In the genomic region with DNA sequence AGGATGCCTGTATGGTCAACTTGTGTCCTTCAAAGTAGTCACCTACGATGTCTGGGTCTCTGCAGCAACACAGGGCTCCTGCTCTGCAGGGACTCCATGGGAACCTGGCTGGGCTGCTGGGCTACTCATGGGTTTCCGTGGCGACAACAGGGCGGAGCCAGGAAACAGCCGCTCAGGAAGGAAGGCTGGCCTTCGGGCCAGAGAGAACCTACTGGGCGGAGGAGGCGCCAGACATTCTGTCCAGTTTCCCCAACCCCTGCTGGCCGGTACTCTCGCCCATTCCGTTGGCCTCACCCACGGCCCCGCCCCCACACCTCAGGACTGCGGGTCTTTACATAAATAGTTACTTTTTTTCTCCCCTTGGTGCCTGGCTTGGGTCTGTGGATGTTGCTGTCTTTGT, we compare ENCODE assay signal across 8 mouse cellular contexts. TPM values are rescaled to one million over a fixed set of nuclear protein-coding genes. Genes with fewer than 3 reads are reported as not detected.
DNase-seq lines count a peak whose midpoint lies in the region; ATAC-seq and TF ChIP-seq lines count a peak whose summit lies in the region.

No protein-coding gene starts in this region.

- peak overlapping the region; percentile 28; the same call in 1 of the 2 replicates for H3K9ac ChIP-seq in ES-Bruce4 (ENCODE audit: low read depth, poor library complexity, severe bottlenecking)
- H3K9ac ChIP-seq in forebrain, embryonic 13.5 days: peak overlapping the region; percentile 21; the same call in 1 of the 2 replicates
- H3K9ac ChIP-seq in stomach, embryonic 16.5 days (ENCODE audit: low read length): peak overlapping the region; percentile 33; the same call in 1 of the 2 replicates

- peak overlapping the region; percentile 48 for H3K4me2 ChIP-seq in forebrain, embryonic 13.5 days
- H3K4me2 ChIP-seq in stomach, embryonic 16.5 days (ENCODE audit: low read depth, low read length): peak overlapping the region; percentile 34

- ATAC-seq in forebrain, embryonic 13.5 days: no peak
- ATAC-seq in megakaryocyte, adult 5-6 weeks (ENCODE audit: poor library complexity, severe bottlenecking): peak; percentile 59
- no peak for ATAC-seq in stomach, embryonic 16.5 days (ENCODE audit: insufficient read depth, low FRiP score)

- intact Hi-C loops in heart, postnatal 36 days (cut with DNase I): no loop called here
- intact Hi-C loops in left cerebral cortex, postnatal 14 days (cut with DNase I): loop anchor here (5.0 kb wide), 1 partner anchor 53 kb away; no protein-coding TSS in a partner anchor

- WGBS in bone marrow, adult 2 months: 2% methylated on average over 14 of the region's 14 CpGs
- WGBS in forebrain, embryonic 13.5 days: 1% methylated on average over 14 of the region's 14 CpGs
- WGBS in stomach, embryonic 16.5 days: 5% methylated on average over 14 of the region's 14 CpGs

- H3K4me1 ChIP-seq in ES-Bruce4 (ENCODE audit: control insufficient read depth, insufficient read depth, low read length): no peaks in the 10 kb centered on the region
- H3K4me1 ChIP-seq in bone marrow, adult 2 months (ENCODE audit: control insufficient read depth, insufficient read depth, low read length): no peaks in the 10 kb centered on the region
- peaks cover 36% of the 10 kb centered on the region for H3K4me1 ChIP-seq in forebrain, embryonic 13.5 days
- peaks cover 14% of the 10 kb centered on the region for H3K4me1 ChIP-seq in stomach, embryonic 16.5 days (ENCODE audit: control insufficient read depth, insufficient read depth, low read length)

- DNase-seq in heart, postnatal 36 days: peak; percentile 74 to 78
- peak; percentile 52 to 53 for DNase-seq in left cerebral cortex, postnatal 14 days (ENCODE audit: low spot score in 2 of 2)
- no peak for DNase-seq in frontal cortex, adult 2 months (ENCODE audit: extremely low spot score in 1 of 2, low spot score in 1 of 2)

- no peak overlapping the region for H3K4me3 ChIP-seq in ES-Bruce4 (ENCODE audit: low read depth, low read length)
- peak overlapping the region; percentile 25 for H3K4me3 ChIP-seq in bone marrow, adult 2 months (replicated peaks; ENCODE audit: control insufficient read depth, low read depth, low read length)
- H3K4me3 ChIP-seq in forebrain, embryonic 13.5 days: no peak overlapping the region
- H3K4me3 ChIP-seq in stomach, embryonic 16.5 days (replicated peaks; ENCODE audit: low read length): no peak overlapping the region

- no peak for TF ChIP-seq CTCF in ES-Bruce4 (IDR thresholded peaks at IDR 0.05; ENCODE audit: low read depth, low read length)
- TF ChIP-seq CTCF in bone marrow, adult 2 months (IDR thresholded peaks at IDR 0.05; ENCODE audit: control insufficient read depth, insufficient read depth, low read length): no peak

- H3K36me3 ChIP-seq in ES-Bruce4 (ENCODE audit: control insufficient read depth, insufficient read depth, low read length, poor library complexity, severe bottlenecking): no peaks in the 10 kb centered on the region
- H3K36me3 ChIP-seq in forebrain, embryonic 13.5 days (ENCODE audit: poor library complexity, severe bottlenecking): no peaks in the 10 kb centered on the region
- no peaks in the 10 kb centered on the region for H3K36me3 ChIP-seq in stomach, embryonic 16.5 days (ENCODE audit: control insufficient read depth, insufficient read depth, low read length)

- TF ChIP-seq EP300 in ES-Bruce4 (IDR thresholded peaks at IDR 0.05; ENCODE audit: insufficient read depth, low read depth, low read length): no peak

- H3K27me3 ChIP-seq in ES-Bruce4 (ENCODE audit: control insufficient read depth, insufficient read depth, low read length, poor library complexity, severe bottlenecking): peaks cover 2% of the 10 kb centered on the region; the same call in 1 of the 2 replicates
- H3K27me3 ChIP-seq in forebrain, embryonic 13.5 days: peaks cover 48% of the 10 kb centered on the region
- H3K27me3 ChIP-seq in stomach, embryonic 16.5 days (ENCODE audit: control insufficient read depth, insufficient read depth, low read length): peaks cover 37% of the 10 kb centered on the region

- no peaks in the 10 kb centered on the region for H3K9me3 ChIP-seq in ES-Bruce4 (replicated peaks; ENCODE audit: control insufficient read depth, insufficient read depth, low read length, poor library complexity, severe bottlenecking)
- no peaks in the 10 kb centered on the region for H3K9me3 ChIP-seq in forebrain, embryonic 13.5 days (replicated peaks)
- no peaks in the 10 kb centered on the region for H3K9me3 ChIP-seq in stomach, embryonic 16.5 days (replicated peaks; ENCODE audit: control insufficient read depth, low read length)

- no peak for TF ChIP-seq POLR2A in ES-Bruce4 (IDR thresholded peaks at IDR 0.05; ENCODE audit: insufficient read depth, low read length)
- TF ChIP-seq POLR2A in bone marrow, adult 2 months (IDR thresholded peaks at IDR 0.05; ENCODE audit: borderline replicate concordance, control insufficient read depth, low read depth, low read length): no peak

- no peak overlapping the region for H3K27ac ChIP-seq in ES-Bruce4 (ENCODE audit: insufficient read depth, low read length)
- H3K27ac ChIP-seq in bone marrow, adult 2 months (ENCODE audit: control insufficient read depth, insufficient read depth, low read depth, low read length, poor library complexity): no peak overlapping the region
- no peak overlapping the region for H3K27ac ChIP-seq in forebrain, embryonic 13.5 days
- no peak overlapping the region for H3K27ac ChIP-seq in stomach, embryonic 16.5 days (ENCODE audit: low read length)

RNA-seq across cellular contexts. Expression of a gene that starts 4.0 kb away (rescaled TPM):
- polyA plus RNA-seq in ES-Bruce4 (2011; ENCODE audit: insufficient read depth, insufficient read length, low read depth, missing spikeins): 0.49 and 0.68 TPM in 2 replicates
- polyA plus RNA-seq in bone marrow, adult 2 months (2011; ENCODE audit: insufficient read depth, insufficient read length, low replicate concordance, missing spikeins): 7.4 and 7.5 TPM in 2 replicates
- polyA plus RNA-seq in forebrain, embryonic 13.5 days (2015; fragmentation: Nextera tagmentation; extraction: Ambion mirVana): 11.6 and 13.0 TPM in 2 replicates
- total RNA-seq in heart, postnatal 36 days (2021): 10 to 100 TPM; 34.4 to 64.4 TPM
- 10 to 100 TPM; 10.6 to 14.7 TPM for total RNA-seq in left cerebral cortex, postnatal 14 days (2021)
- 0.14 and 0.20 TPM in 2 replicates for total RNA-seq in megakaryocyte, adult 5-6 weeks (2015)
- total RNA-seq in megakaryocyte, adult 5-6 weeks (2017): not detected in 2 replicates
- polyA plus RNA-seq in stomach, embryonic 16.5 days (2015; fragmentation: Nextera tagmentation; extraction: Ambion mirVana): 25.4 and 25.5 TPM in 2 replicates
- 20.4 and 22.5 TPM in 2 replicates for polyA plus RNA-seq in frontal cortex, adult 2 months (2012; rRNA removed)

RNA-seq across cellular contexts. Expression of a gene that starts 4.7 kb away (rescaled TPM):
- 13.0 and 15.3 TPM in 2 replicates for polyA plus RNA-seq in ES-Bruce4 (2011; ENCODE audit: insufficient read depth, insufficient read length, low read depth, missing spikeins)
- 20.0 and 20.3 TPM in 2 replicates for polyA plus RNA-seq in bone marrow, adult 2 months (2011; ENCODE audit: insufficient read depth, insufficient read length, low replicate concordance, missing spikeins)
- 31.0 and 35.9 TPM in 2 replicates for polyA plus RNA-seq in forebrain, embryonic 13.5 days (2015; fragmentation: Nextera tagmentation; extraction: Ambion mirVana)
- total RNA-seq in heart, postnatal 36 days (2021): 1 to 10 TPM; 6.1 to 7.3 TPM
- 10 to 100 TPM; 60.0 to 62.9 TPM for total RNA-seq in left cerebral cortex, postnatal 14 days (2021)
- total RNA-seq in megakaryocyte, adult 5-6 weeks (2015): 9.4 and 9.6 TPM in 2 replicates
- total RNA-seq in megakaryocyte, adult 5-6 weeks (2017): 6.3 and 8.2 TPM in 2 replicates
- 19.3 and 19.7 TPM in 2 replicates for polyA plus RNA-seq in stomach, embryonic 16.5 days (2015; fragmentation: Nextera tagmentation; extraction: Ambion mirVana)
- 155 and 160 TPM in 2 replicates for polyA plus RNA-seq in frontal cortex, adult 2 months (2012; rRNA removed)

RNA-seq across cellular contexts. Expression of a gene that starts 18.3 kb away (rescaled TPM):
- polyA plus RNA-seq in ES-Bruce4 (2011; ENCODE audit: insufficient read depth, insufficient read length, low read depth, missing spikeins): 36.3 and 46.5 TPM in 2 replicates
- 57.1 and 170 TPM in 2 replicates for polyA plus RNA-seq in bone marrow, adult 2 months (2011; ENCODE audit: insufficient read depth, insufficient read length, low replicate concordance, missing spikeins)
- 45.3 and 45.4 TPM in 2 replicates for polyA plus RNA-seq in forebrain, embryonic 13.5 days (2015; fragmentation: Nextera tagmentation; extraction: Ambion mirVana)
- total RNA-seq in heart, postnatal 36 days (2021): 1 to 10 TPM; 5.7 to 7.2 TPM
- total RNA-seq in left cerebral cortex, postnatal 14 days (2021): 10 to 100 TPM; 39.6 to 42.3 TPM
- 502 and 576 TPM in 2 replicates for total RNA-seq in megakaryocyte, adult 5-6 weeks (2015)
- 162 and 178 TPM in 2 replicates for total RNA-seq in megakaryocyte, adult 5-6 weeks (2017)
- polyA plus RNA-seq in stomach, embryonic 16.5 days (2015; fragmentation: Nextera tagmentation; extraction: Ambion mirVana): 54.2 and 55.3 TPM in 2 replicates
- 42.6 and 53.6 TPM in 2 replicates for polyA plus RNA-seq in frontal cortex, adult 2 months (2012; rRNA removed)

RNA-seq across cellular contexts. Expression of a gene that starts 18.6 kb away (rescaled TPM):
- polyA plus RNA-seq in ES-Bruce4 (2011; ENCODE audit: insufficient read depth, insufficient read length, low read depth, missing spikeins): 1.2 and 1.6 TPM in 2 replicates
- not detected in 2 replicates for polyA plus RNA-seq in bone marrow, adult 2 months (2011; ENCODE audit: insufficient read depth, insufficient read length, low replicate concordance, missing spikeins)
- polyA plus RNA-seq in forebrain, embryonic 13.5 days (2015; fragmentation: Nextera tagmentation; extraction: Ambion mirVana): 0.23 TPM in 1 of 2 replicates, not detected in the other
- total RNA-seq in heart, postnatal 36 days (2021): not detected
- under 1 TPM in 1 of 2 experiments, not detected in 1; 0.78 TPM for total RNA-seq in left cerebral cortex, postnatal 14 days (2021)
- total RNA-seq in megakaryocyte, adult 5-6 weeks (2015): not detected in 2 replicates
- not detected in 2 replicates for total RNA-seq in megakaryocyte, adult 5-6 weeks (2017)
- polyA plus RNA-seq in stomach, embryonic 16.5 days (2015; fragmentation: Nextera tagmentation; extraction: Ambion mirVana): 0.31 TPM in 1 of 2 replicates, not detected in the other
- polyA plus RNA-seq in frontal cortex, adult 2 months (2012; rRNA removed): not detected in 2 replicates

RNA-seq across cellular contexts. Expression of a gene that starts 22.8 kb away (rescaled TPM):
- not detected in 2 replicates for polyA plus RNA-seq in ES-Bruce4 (2011; ENCODE audit: insufficient read depth, insufficient read length, low read depth, missing spikeins)
- not detected in 2 replicates for polyA plus RNA-seq in bone marrow, adult 2 months (2011; ENCODE audit: insufficient read depth, insufficient read length, low replicate concordance, missing spikeins)
- not detected in 2 replicates for polyA plus RNA-seq in forebrain, embryonic 13.5 days (2015; fragmentation: Nextera tagmentation; extraction: Ambion mirVana)
- total RNA-seq in heart, postnatal 36 days (2021): not detected
- not detected for total RNA-seq in left cerebral cortex, postnatal 14 days (2021)
- total RNA-seq in megakaryocyte, adult 5-6 weeks (2015): not detected in 2 replicates
- total RNA-seq in megakaryocyte, adult 5-6 weeks (2017): not detected in 2 replicates
- polyA plus RNA-seq in stomach, embryonic 16.5 days (2015; fragmentation: Nextera tagmentation; extraction: Ambion mirVana): not detected in 2 replicates
- polyA plus RNA-seq in frontal cortex, adult 2 months (2012; rRNA removed): not detected in 2 replicates

Comparison
In these comparisons a context has a peak if more than half of its experiments do, and no peak if none do; other contexts are left out.
1. DNase-seq: peak in heart, postnatal 36 days (2 of 2) and left cerebral cortex, postnatal 14 days (2 of 2); none in frontal cortex, adult 2 months (0 of 2).
2. Peak in every context shown above with its lines, with median percentiles within 50 percentile points of each other: H3K9ac ChIP-seq.